Mouse (Mus musculus): Measurements from ENCODE around the gene Gypa.

Gypa gene

GRCm38 (mm10) chr8:80493523-80494345 lies at the start of gene Gypa:
Gene Gypa (plus strand): TSS chr8:80493781.
- no peak for DNase-seq (ENCODE audit: low spot score)

GRCm38 (mm10) chr8:80444534-80445072 lies 49.0 kb upstream of the Gypa start:
- DNase-seq (ENCODE audit: low spot score), result no peak

GRCm38 (mm10) chr8:80447217-80447616 lies 46.4 kb upstream of the Gypa start:
- no peak for DNase-seq (ENCODE audit: low spot score)

- DNase-seq (ENCODE audit: low spot score), result no peak
Observed at GRCm38 (mm10) chr8:80451938-80452690, 41.5 kb upstream of the Gypa start.

GRCm38 (mm10) chr8:80463450-80463917 lies 30.1 kb upstream of the Gypa start:
- DNase-seq (ENCODE audit: low spot score), result no peak

- no peak for DNase-seq (ENCODE audit: low spot score)
Observed at GRCm38 (mm10) chr8:80474971-80475370, 18.6 kb upstream of the Gypa start.

GRCm38 (mm10) chr8:80478156-80478555 lies 15.4 kb upstream of the Gypa start:
- DNase-seq (ENCODE audit: low spot score), result no peak

- DNase-seq (ENCODE audit: low spot score), result no peak
Observed at GRCm38 (mm10) chr8:80479129-80479528, 14.5 kb upstream of the Gypa start.

- DNase-seq (ENCODE audit: low spot score), result no peak
Observed at GRCm38 (mm10) chr8:80482173-80482572, 11.4 kb upstream of the Gypa start.

GRCm38 (mm10) chr8:80482822-80483774 lies 10.5 kb upstream of the Gypa start:
- no peak for DNase-seq (ENCODE audit: low spot score)

GRCm38 (mm10) chr8:80491562-80491961 lies 2.0 kb upstream of the Gypa start:
- DNase-seq (ENCODE audit: low spot score), result no peak

- peak; percentile 55 for DNase-seq (ENCODE audit: low spot score)
Observed at GRCm38 (mm10) chr8:80492987-80493441, 567 bp upstream of the Gypa start.

GRCm38 (mm10) chr8:80494346-80494660 lies 722 bp downstream of the Gypa start:
- no peak for DNase-seq (ENCODE audit: low spot score)

GRCm38 (mm10) chr8:80494819-80495218 lies 1.2 kb downstream of the Gypa start:
- no peak for DNase-seq (ENCODE audit: low spot score)

- no peak for DNase-seq (ENCODE audit: low spot score)
Observed at GRCm38 (mm10) chr8:80495527-80495926, 1.9 kb downstream of the Gypa start.

GRCm38 (mm10) chr8:80497323-80497722 lies 3.7 kb downstream of the Gypa start:
- no peak for DNase-seq (ENCODE audit: low spot score)

GRCm38 (mm10) chr8:80500244-80500643 lies 6.7 kb downstream of the Gypa start:
- DNase-seq (ENCODE audit: low spot score), result no peak

GRCm38 (mm10) chr8:80500773-80501172 lies 7.2 kb downstream of the Gypa start:
- DNase-seq (ENCODE audit: low spot score), result no peak

GRCm38 (mm10) chr8:80501283-80501682 lies 7.7 kb downstream of the Gypa start:
- DNase-seq (ENCODE audit: low spot score), result no peak

GRCm38 (mm10) chr8:80526382-80527355 lies 33.1 kb downstream of the Gypa start:
- DNase-seq (ENCODE audit: low spot score), result no peak

GRCm38 (mm10) chr8:80541836-80542235 lies 48.3 kb downstream of the Gypa start:
- no peak for DNase-seq (ENCODE audit: low spot score)
